8 mouse cellular contexts compared by ENCODE assay signal in genomic region chr3:146993834-146994669, GRCm38 (mm10).
DNase-seq lines count a peak whose midpoint lies in the region; ATAC-seq and TF ChIP-seq lines count a peak whose summit lies in the region.

No protein-coding gene starts in this region.

- H3K4me1 ChIP-seq in liver, embryonic 12.5 days, result no peaks in the 10 kb centered on the region
- no peaks in the 10 kb centered on the region for H3K4me1 ChIP-seq in embryonic facial prominence, embryonic 11.5 days (ENCODE audit: control insufficient read depth, insufficient read depth, low read length)
- peaks cover 7% of the 10 kb centered on the region; the same call in 1 of the 2 replicates for H3K4me1 ChIP-seq in heart, postnatal 0 days (ENCODE audit: control insufficient read depth, insufficient read depth)

- no peak overlapping the region for H3K9ac ChIP-seq in liver, embryonic 12.5 days
- H3K9ac ChIP-seq in embryonic facial prominence, embryonic 11.5 days (replicated peaks; ENCODE audit: low read length), result no peak overlapping the region
- no peak overlapping the region for H3K9ac ChIP-seq in heart, postnatal 0 days (replicated peaks; ENCODE audit: low read depth, low read length)

- H3K4me3 ChIP-seq in liver, embryonic 12.5 days, result no peak overlapping the region
- H3K4me3 ChIP-seq in embryonic facial prominence, embryonic 11.5 days (ENCODE audit: low read depth, low read length), result no peak overlapping the region
- no peak overlapping the region for H3K4me3 ChIP-seq in heart, postnatal 0 days (ENCODE audit: low read depth, low read length)

- H3K27ac ChIP-seq in liver, embryonic 12.5 days, result no peak overlapping the region
- no peak overlapping the region for H3K27ac ChIP-seq in embryonic facial prominence, embryonic 11.5 days (replicated peaks; ENCODE audit: low read depth, low read length)
- no peak overlapping the region for H3K27ac ChIP-seq in heart, postnatal 0 days (ENCODE audit: low read depth)

- peak; percentile 65 for TF ChIP-seq CTCF in heart, postnatal 0 days (IDR thresholded peaks at IDR 0.05; ENCODE audit: low read depth)

- no peak for TF ChIP-seq EP300 in heart, postnatal 0 days (IDR thresholded peaks at IDR 0.05; ENCODE audit: low read depth)

- no peaks in the 10 kb centered on the region for H3K36me3 ChIP-seq in liver, embryonic 12.5 days
- no peaks in the 10 kb centered on the region for H3K36me3 ChIP-seq in embryonic facial prominence, embryonic 11.5 days (replicated peaks; ENCODE audit: control insufficient read depth, insufficient read depth, low read depth, low read length)
- H3K36me3 ChIP-seq in heart, postnatal 0 days (replicated peaks; ENCODE audit: control insufficient read depth, insufficient read depth, low read length), result no peaks in the 10 kb centered on the region

- ATAC-seq in liver, embryonic 12.5 days, result no peak
- ATAC-seq in embryonic facial prominence, embryonic 11.5 days (replicated peaks; ENCODE audit: insufficient number of reproducible peaks, low FRiP score, low TSS enrichment, low read depth), result 0 out of 2 replicates have a peak, but pooled peaks have one; percentile 44
- peak; percentile 63 for ATAC-seq in heart, postnatal 0 days (ENCODE audit: insufficient read depth, low read depth)

- DNase-seq in liver, result peak; percentile 16
- DNase-seq in embryonic facial prominence, embryonic 11.5 days (ENCODE audit: low spot score), result peak; percentile 83
- DNase-seq in heart, postnatal 0 days (ENCODE audit: low spot score), result peak; percentile 57
- DNase-seq in layer of hippocampus, adult 9-11 months, result peak; percentile 20
- peak; percentile 28 for DNase-seq in lung, postnatal 14 days
- peak; percentile 51 for DNase-seq in retina, postnatal 7 days (ENCODE audit: low read depth, low spot score)
- DNase-seq in natural killer cell, adult 2 months (ENCODE audit: low spot score in 2 of 2), result no peak

- 47% methylated on average over 26 of the region's 26 CpGs for WGBS in liver, embryonic 12.5 days (ENCODE audit: insufficient replicate concordance)
- WGBS in embryonic facial prominence, embryonic 11.5 days, result 46% methylated on average over 26 of the region's 26 CpGs
- WGBS in heart, postnatal 0 days, result 40% methylated on average over 26 of the region's 26 CpGs

- no peaks in the 10 kb centered on the region for H3K27me3 ChIP-seq in liver, embryonic 12.5 days (replicated peaks)
- no peaks in the 10 kb centered on the region for H3K27me3 ChIP-seq in embryonic facial prominence, embryonic 11.5 days (ENCODE audit: control insufficient read depth, insufficient read depth, low read length)
- H3K27me3 ChIP-seq in heart, postnatal 0 days (ENCODE audit: control insufficient read depth, insufficient read depth, low read length), result no peaks in the 10 kb centered on the region

- H3K4me2 ChIP-seq in liver, embryonic 12.5 days, result no peak overlapping the region
- no peak overlapping the region for H3K4me2 ChIP-seq in embryonic facial prominence, embryonic 11.5 days (ENCODE audit: low read depth, low read length)
- H3K4me2 ChIP-seq in heart, postnatal 0 days (ENCODE audit: low read depth, low read length), result peak overlapping the region; percentile 49

- H3K9me3 ChIP-seq in liver, embryonic 12.5 days (replicated peaks), result no peaks in the 10 kb centered on the region
- no peaks in the 10 kb centered on the region for H3K9me3 ChIP-seq in embryonic facial prominence, embryonic 11.5 days (replicated peaks; ENCODE audit: control insufficient read depth, low read length)
- no peaks in the 10 kb centered on the region for H3K9me3 ChIP-seq in heart, postnatal 0 days (replicated peaks; ENCODE audit: control insufficient read depth, low read length)

Comparison
In these comparisons a context has a peak if more than half of its experiments do, and no peak if none do; other contexts are left out.
1. DNase-seq: peak in liver (single experiment), embryonic facial prominence, embryonic 11.5 days (single experiment), heart, postnatal 0 days (single experiment), layer of hippocampus, adult 9-11 months (single experiment), lung, postnatal 14 days (single experiment) and retina, postnatal 7 days (single experiment); none in natural killer cell, adult 2 months (0 of 2).